Mouse (Mus musculus) heart, embryonic 11.5 days (tissue): ENCODE results near the gene Tnfsf12. TPM values are rescaled to one million over a fixed set of nuclear protein-coding genes. Genes with fewer than 3 reads are reported as not detected.
"Not testable (repeated sequence)": the region's sequence is repeated elsewhere in the genome, so short reads cannot be mapped to it uniquely, and the experiment has no call there.

ENCODE experiments used
- ATAC-seq: fragments of 200-750 bp; cut with Nextera tagmentation; replicated peaks from 2 replicates; pipeline ENCODE4 v1.8.0; 2017; ENCODE audit warnings: moderate library complexity; ENCODE audit not compliant: insufficient number of reproducible peaks, low FRiP score, low TSS enrichment
- H3K27ac ChIP-seq: fragments of 300-500 bp; sonication (generic); 2 replicates; pipeline ENCODE4 v1.5.1; 2014; ENCODE audit warnings: mild to moderate bottlenecking, low read depth, low read length
- H3K27me3 ChIP-seq: fragments of 300-500 bp; sonication (generic); 2 replicates; pipeline ENCODE4 v1.6.1; 2014; ENCODE audit warnings: mild to moderate bottlenecking, low read length, mixed read lengths; ENCODE audit not compliant: control insufficient read depth, insufficient read depth
- H3K36me3 ChIP-seq: fragments of 300-500 bp; sonication (generic); 2 replicates; pipeline ENCODE4 v1.6.1; 2014; ENCODE audit warnings: mild to moderate bottlenecking, low read length, moderate library complexity, mixed read lengths; ENCODE audit not compliant: control insufficient read depth, insufficient read depth
- H3K4me1 ChIP-seq: fragments of 300-500 bp; sonication (generic); 2 replicates; pipeline ENCODE4 v1.6.1; 2014; ENCODE audit warnings: low read length; ENCODE audit not compliant: control insufficient read depth, insufficient read depth
- H3K4me2 ChIP-seq: fragments of 300-500 bp; sonication (generic); 2 replicates; pipeline ENCODE4 v1.6.1; 2014; ENCODE audit warnings: mild to moderate bottlenecking, moderate library complexity
- H3K4me3 ChIP-seq: fragments of 300-500 bp; sonication (generic); 2 replicates; pipeline ENCODE4 v1.5.1; 2014; ENCODE audit warnings: low read depth, low read length
- H3K9ac ChIP-seq: fragments of 300-500 bp; sonication (generic); 2 replicates; pipeline ENCODE4 v1.6.1; 2014; ENCODE audit warnings: mild to moderate bottlenecking, low read depth, low read length, moderate library complexity
- H3K9me3 ChIP-seq: fragments of 300-500 bp; sonication (generic); replicated peaks from 2 replicates; pipeline ENCODE4 v1.6.1; 2016; ENCODE audit warnings: low read length; ENCODE audit not compliant: control insufficient read depth
- WGBS: fragments of 180-500 bp; shearing (Covaris S2); extraction: QIAGEN DNeasy Blood & Tissue Kit; methylation state at CpG from one replicate; pipeline ENCODE4 v1.1.7; 2014; ENCODE audit not compliant: insufficient replicate concordance; 5-methylcytosine and 5-hydroxymethylcytosine counted together
- polyA plus RNA-seq: library from polyadenylated mRNA; unstranded; fragments of >200 nt; fragmentation: Nextera tagmentation; extraction: Ambion mirVana; gene quantifications from 2 replicates; pipeline ENCODE4 v1.2.1, GENCODE M21; 2014

Tnfsf12 gene
- polyA plus RNA-seq, 1 experiment from 2014 or later = 4.4 TPM

- H3K27ac ChIP-seq = no peak overlapping the region
- no peak overlapping the region for H3K4me3 ChIP-seq
- H3K27me3 ChIP-seq = no peaks in the 10 kb centered on the region
- no peak overlapping the region for H3K9ac ChIP-seq
- 87% methylated on average over 4 of the region's 4 CpGs for WGBS
- no peaks in the 10 kb centered on the region for H3K9me3 ChIP-seq
- ATAC-seq = no peak
- H3K4me1 ChIP-seq = 0 out of 2 replicates have a peak, but pooled peaks cover 3% of the 10 kb centered on the region
- H3K36me3 ChIP-seq = no peaks in the 10 kb centered on the region
- H3K4me2 ChIP-seq = no peak overlapping the region
Measured at GRCm38 (mm10) chr11:69707873-69708381, 12.3 kb upstream of the Tnfsf12 start.

- Histone ChIP-seq H3K4me2 (no peak overlapping the region), H3K4me3 (no peak overlapping the region), H3K27me3 (no peaks in the 10 kb centered on the region), H3K9ac (no peak overlapping the region), H3K36me3 (no peaks in the 10 kb centered on the region), H3K27ac (no peak overlapping the region), H3K9me3 (no peaks in the 10 kb centered on the region), H3K4me1 (0 out of 2 replicates have a peak, but pooled peaks cover 3% of the 10 kb centered on the region)
- no peak for ATAC-seq
- WGBS = 78% methylated on average over 4 of the region's 4 CpGs
Measured at GRCm38 (mm10) chr11:69707480-69707847, 11.8 kb upstream of the Tnfsf12 start.

- Histone ChIP-seq H3K9ac (no peak overlapping the region), H3K4me1 (0 out of 2 replicates have a peak, but pooled peaks cover 3% of the 10 kb centered on the region), H3K27ac (no peak overlapping the region), H3K4me2 (no peak overlapping the region), H3K36me3 (no peaks in the 10 kb centered on the region), H3K9me3 (no peaks in the 10 kb centered on the region), H3K27me3 (no peaks in the 10 kb centered on the region), H3K4me3 (no peak overlapping the region)
- 50% methylated on average over 6 of the region's 6 CpGs for WGBS
- no peak for ATAC-seq
Measured at GRCm38 (mm10) chr11:69706775-69707479, 11.3 kb upstream of the Tnfsf12 start.

- no peak for ATAC-seq
- Histone ChIP-seq H3K9me3 (no peaks in the 10 kb centered on the region), H3K4me2 (no peak overlapping the region), H3K4me3 (no peak overlapping the region), H3K9ac (no peak overlapping the region), H3K4me1 (peaks cover 8% of the 10 kb centered on the region), H3K36me3 (no peaks in the 10 kb centered on the region), H3K27me3 (no peaks in the 10 kb centered on the region), H3K27ac (no peak overlapping the region)
- 35% methylated on average over 2 of the region's 2 CpGs for WGBS
Measured at GRCm38 (mm10) chr11:69704613-69705010, 9.0 kb upstream of the Tnfsf12 start.

GRCm38 (mm10) chr11:69703814-69704612 lies 8.4 kb upstream of the Tnfsf12 start:
- 65% methylated on average over 8 of the region's 8 CpGs for WGBS

GRCm38 (mm10) chr11:69703381-69703780 lies 7.7 kb upstream of the Tnfsf12 start:
- H3K4me2 ChIP-seq, H3K27ac ChIP-seq, H3K4me1 ChIP-seq, H3K4me3 ChIP-seq, H3K9ac ChIP-seq, H3K27me3 ChIP-seq, ATAC-seq, H3K36me3 ChIP-seq, H3K9me3 ChIP-seq: not testable (repeated sequence)
- 87% methylated on average over 2 of the region's 3 CpGs for WGBS

More at GRCm38 (mm10) chr11:69703814-69704612, 8.4 kb upstream of the Tnfsf12 start:
- Histone ChIP-seq H3K9ac (no peak overlapping the region), H3K27ac (no peak overlapping the region), H3K27me3 (no peaks in the 10 kb centered on the region), H3K4me3 (no peak overlapping the region), H3K36me3 (no peaks in the 10 kb centered on the region), H3K4me2 (no peak overlapping the region), H3K9me3 (no peaks in the 10 kb centered on the region), H3K4me1 (peaks cover 8% of the 10 kb centered on the region)
- ATAC-seq = no peak

- 92% methylated on average over 10 of the region's 10 CpGs for WGBS
- not testable (repeated sequence) for H3K9me3 ChIP-seq, ATAC-seq
Measured at GRCm38 (mm10) chr11:69702886-69703285, 7.2 kb upstream of the Tnfsf12 start.

GRCm38 (mm10) chr11:69699595-69699994 lies 3.9 kb upstream of the Tnfsf12 start:
- no peak overlapping the region for H3K4me3 ChIP-seq
- 16% methylated on average over 1 of the region's 1 CpGs for WGBS

More at GRCm38 (mm10) chr11:69702886-69703285, 7.2 kb upstream of the Tnfsf12 start:
- not testable (repeated sequence) for H3K27me3 ChIP-seq, H3K4me1 ChIP-seq, H3K4me2 ChIP-seq, H3K9ac ChIP-seq, H3K27ac ChIP-seq, H3K4me3 ChIP-seq, H3K36me3 ChIP-seq

More at GRCm38 (mm10) chr11:69699595-69699994, 3.9 kb upstream of the Tnfsf12 start:
- no peak overlapping the region; the same call in 1 of the 2 replicates for H3K9ac ChIP-seq
- H3K36me3 ChIP-seq = no peaks in the 10 kb centered on the region
- no peaks in the 10 kb centered on the region for H3K9me3 ChIP-seq
- H3K4me1 ChIP-seq = peaks cover 17% of the 10 kb centered on the region
- ATAC-seq = no peak
- no peaks in the 10 kb centered on the region for H3K27me3 ChIP-seq
- H3K4me2 ChIP-seq = peak overlapping the region; percentile 3; the same call in 1 of the 2 replicates
- H3K27ac ChIP-seq = no peak overlapping the region
